Mouse (Mus musculus) WW6 (cell line): ENCODE measurements around the gene Chmp3.
A peak's percentile ranks its signal among the peaks of the same experiment; 100 is the strongest.

Source experiments
- DNase-seq: peaks from one replicate; pipeline ENCODE4 v3.0.0-alpha.2; 2013; ENCODE audit warnings: low read depth, low spot score

The Chmp3 gene

GRCm38 (mm10) chr6:71543686-71544499, at the start of gene Chmp3:
Gene Chmp3 (plus strand): TSS chr6:71543797.
- DNase-seq: peak; percentile 85

- DNase-seq: no peak
These were observed 49.1 kb upstream of the Chmp3 start for GRCm38 (mm10) chr6:71494341-71495020.

- no peak for DNase-seq
These were observed 43.0 kb upstream of the Chmp3 start for GRCm38 (mm10) chr6:71500575-71500974.

GRCm38 (mm10) chr6:71503001-71503400, 40.6 kb upstream of the Chmp3 start:
- DNase-seq: no peak

- no peak for DNase-seq
These were observed 39.9 kb upstream of the Chmp3 start for GRCm38 (mm10) chr6:71503670-71504069.

GRCm38 (mm10) chr6:71504091-71504490, 39.5 kb upstream of the Chmp3 start:
- no peak for DNase-seq

GRCm38 (mm10) chr6:71505671-71506070, 37.9 kb upstream of the Chmp3 start:
- no peak for DNase-seq

GRCm38 (mm10) chr6:71519476-71519875, 24.1 kb upstream of the Chmp3 start:
- DNase-seq: no peak

- DNase-seq: no peak
These were observed 18.0 kb upstream of the Chmp3 start for GRCm38 (mm10) chr6:71525556-71525955.

- DNase-seq: no peak
These were observed 16.5 kb upstream of the Chmp3 start for GRCm38 (mm10) chr6:71527056-71527455.

- DNase-seq: no peak
These were observed 15.8 kb upstream of the Chmp3 start for GRCm38 (mm10) chr6:71527826-71528225.

GRCm38 (mm10) chr6:71530176-71530575, 13.4 kb upstream of the Chmp3 start:
- DNase-seq: no peak

GRCm38 (mm10) chr6:71537286-71537685, 6.3 kb upstream of the Chmp3 start:
- no peak for DNase-seq

GRCm38 (mm10) chr6:71555507-71555951, 11.9 kb downstream of the Chmp3 start:
- DNase-seq: no peak

GRCm38 (mm10) chr6:71556826-71557225, 13.2 kb downstream of the Chmp3 start:
- no peak for DNase-seq

- no peak for DNase-seq
These were observed 25.0 kb downstream of the Chmp3 start for GRCm38 (mm10) chr6:71568616-71569015.

- DNase-seq: no peak
These were observed 25.4 kb downstream of the Chmp3 start for GRCm38 (mm10) chr6:71569025-71569424.

GRCm38 (mm10) chr6:71575359-71575758, 31.8 kb downstream of the Chmp3 start:
- no peak for DNase-seq

- no peak for DNase-seq
These were observed 35.9 kb downstream of the Chmp3 start for GRCm38 (mm10) chr6:71579478-71579877.

GRCm38 (mm10) chr6:71583198-71583597, 39.6 kb downstream of the Chmp3 start:
- no peak for DNase-seq

- DNase-seq: no peak
These were observed 45.8 kb downstream of the Chmp3 start for GRCm38 (mm10) chr6:71589401-71589800.

GRCm38 (mm10) chr6:71590154-71590553, 46.6 kb downstream of the Chmp3 start:
- DNase-seq: no peak

- DNase-seq: no peak
These were observed 64.2 kb downstream of the Chmp3 start for GRCm38 (mm10) chr6:71607756-71608155.
